Mouse (Mus musculus): Measurements from ENCODE around the gene Gja1.

DNA sequence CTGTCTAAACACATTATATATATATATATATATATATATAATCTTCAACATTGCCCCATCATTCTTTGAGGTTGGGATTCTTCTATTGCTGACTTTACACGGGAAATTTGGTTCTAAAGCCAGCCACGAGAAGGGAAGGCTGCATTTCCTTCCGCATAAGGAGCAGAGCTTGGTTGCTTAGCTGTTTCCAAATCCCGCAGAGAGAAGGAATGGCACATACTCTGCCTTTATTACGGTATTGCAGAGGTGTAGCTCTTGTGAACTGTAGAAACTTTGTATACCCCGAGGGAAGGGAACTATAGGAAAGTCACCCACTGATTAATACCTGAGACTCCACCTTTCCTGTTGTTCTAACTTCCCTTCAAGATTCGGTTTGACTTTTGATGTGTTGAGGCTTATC is 2.6 kb downstream of the Gja1 start:
- TF ChIP-seq BHLHE40 (IDR thresholded peaks at IDR 0.05; ENCODE audit: low read depth, low read length): no peak
- TF ChIP-seq MAZ (IDR thresholded peaks at IDR 0.05; ENCODE audit: low read depth, low read length): no peak
- TF ChIP-seq NELFE (IDR thresholded peaks at IDR 0.05; ENCODE audit: low read depth, low read length): no peak
- no peak for TF ChIP-seq ETS1 (conservative IDR thresholded peaks at IDR 0.05; ENCODE audit: low read depth, low read length)
- TF ChIP-seq MAX (IDR thresholded peaks at IDR 0.05; ENCODE audit: low read length): no peak
- no peak for TF ChIP-seq TBP (conservative IDR thresholded peaks at IDR 0.05; ENCODE audit: low read depth, low read length)
- TF ChIP-seq KAT2A (IDR thresholded peaks at IDR 0.05; ENCODE audit: insufficient replicate concordance, low read length): no peak
- no peak for TF ChIP-seq HCFC1 (IDR thresholded peaks at IDR 0.05; ENCODE audit: low read depth, low read length)

Measured in CH12.LX (cell line).